Mouse (Mus musculus) thymus, postnatal 36 days (tissue): ENCODE results near the gene Git1.
A peak's percentile ranks its signal among the peaks of the same experiment; 100 is the strongest.

Source experiments
- DNase-seq, 2 experiments: peaks; one replicate each; pipeline ENCODE4 v3.0.0; 2022; ENCODE audit warnings: mixed read lengths in 2 of 2

Gene Git1

GRCm38 (mm10) chr11:77483510-77484255 is 9.7 kb upstream of the Git1 start:
- peak; percentile 70 to 85 for DNase-seq

GRCm38 (mm10) chr11:77485229-77485628 is 8.1 kb upstream of the Git1 start:
- DNase-seq, result no peak

- DNase-seq, result no peak
Observed at GRCm38 (mm10) chr11:77486798-77487197, 6.6 kb upstream of the Git1 start.

GRCm38 (mm10) chr11:77488771-77489581 is 4.4 kb upstream of the Git1 start:
- peak in 1 of 2 experiments; percentile 55 for DNase-seq

- DNase-seq, result peak; percentile 53 to 65
Observed at GRCm38 (mm10) chr11:77489591-77490235, 3.6 kb upstream of the Git1 start, which contains the start of gene Ankrd13b. Gene Ankrd13b (minus strand): TSS chr11:77489678.

- DNase-seq, result no peak
Observed at GRCm38 (mm10) chr11:77490451-77490850, 2.9 kb upstream of the Git1 start.

GRCm38 (mm10) chr11:77491123-77491501 is 2.2 kb upstream of the Git1 start:
- peak; percentile 93 to 96 for DNase-seq

GRCm38 (mm10) chr11:77491502-77492291 is 1.7 kb upstream of the Git1 start:
- DNase-seq, result peak in 1 of 2 experiments; percentile 52

- DNase-seq, result peak; percentile 60 to 75
Observed at GRCm38 (mm10) chr11:77492311-77492871, 971 bp upstream of the Git1 start.

GRCm38 (mm10) chr11:77492911-77493332 is 440 bp upstream of the Git1 start:
- DNase-seq, result peak; percentile 92 to 95

- no peak for DNase-seq
Observed at GRCm38 (mm10) chr11:77494344-77494676, 948 bp downstream of the Git1 start.

- DNase-seq, result no peak
Observed at GRCm38 (mm10) chr11:77494782-77495181, 1.4 kb downstream of the Git1 start.

- DNase-seq, result no peak
Observed at GRCm38 (mm10) chr11:77495507-77495906, 2.1 kb downstream of the Git1 start.

GRCm38 (mm10) chr11:77497341-77497756 is 4.0 kb downstream of the Git1 start:
- peak; percentile 59 to 62 for DNase-seq

- DNase-seq, result no peak
Observed at GRCm38 (mm10) chr11:77497851-77498250, 4.5 kb downstream of the Git1 start.

GRCm38 (mm10) chr11:77498261-77499139 is 5.1 kb downstream of the Git1 start:
- no peak for DNase-seq

GRCm38 (mm10) chr11:77499354-77499753 is 6.0 kb downstream of the Git1 start:
- no peak for DNase-seq

GRCm38 (mm10) chr11:77500361-77501325 is 7.3 kb downstream of the Git1 start:
- no peak for DNase-seq

GRCm38 (mm10) chr11:77501392-77501791 is 8.0 kb downstream of the Git1 start:
- DNase-seq, result peak; percentile 69 to 75

GRCm38 (mm10) chr11:77501971-77502370 is 8.6 kb downstream of the Git1 start:
- DNase-seq, result no peak
